Mouse (Mus musculus): ENCODE measurements around the gene Hic1. TPM values are rescaled to one million over a fixed set of nuclear protein-coding genes. Genes with fewer than 3 reads are reported as not detected.

The Hic1 gene
- polyA plus RNA-seq, 1 experiment from 2014 or later = 1.3 TPM

DNA sequence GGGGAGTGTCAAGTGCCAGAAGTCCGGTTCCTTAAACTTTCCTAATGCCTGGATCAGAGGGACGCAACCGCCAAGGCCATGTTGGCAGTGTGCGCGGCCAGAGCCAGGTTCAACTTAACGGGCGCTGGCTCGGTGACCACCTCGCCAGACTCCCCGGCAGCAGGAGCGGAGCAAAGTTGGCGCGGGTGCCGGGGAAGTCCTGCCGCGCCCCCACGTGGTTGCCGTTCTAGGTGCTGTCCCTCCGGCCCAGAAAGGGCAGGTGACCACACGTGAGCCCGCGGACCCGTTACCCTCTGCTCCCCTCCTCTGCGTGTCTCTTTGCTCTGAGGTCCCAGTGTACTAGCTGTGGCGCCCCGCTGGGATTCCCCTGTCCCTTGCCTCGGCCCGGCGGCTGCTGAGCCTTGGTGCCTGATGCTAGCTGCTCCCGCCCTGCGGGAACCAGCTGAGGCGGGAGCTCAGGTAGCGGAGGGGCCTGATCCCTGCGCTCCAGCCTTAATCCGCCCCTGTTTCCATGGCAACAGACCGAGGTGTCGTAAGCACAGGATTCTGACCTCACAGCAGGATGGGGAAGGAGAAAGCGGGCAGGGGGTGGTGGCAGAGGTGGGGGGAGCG, 25.6 kb upstream of the Hic1 start:
- H3K4me3 ChIP-seq (ENCODE audit: low read depth, low read length) = peak overlapping the region; percentile 44
- peak; percentile 73 for DNase-seq (ENCODE audit: low spot score)
- under 1% methylated on average over 30 of the region's 39 CpGs for WGBS
- H3K27me3 ChIP-seq (replicated peaks; ENCODE audit: control insufficient read depth, insufficient read depth, low read length) = peaks cover 59% of the 10 kb centered on the region
- H3K4me1 ChIP-seq (ENCODE audit: control insufficient read depth, insufficient read depth, low read length) = peaks cover 22% of the 10 kb centered on the region
- H3K9ac ChIP-seq (ENCODE audit: low read length) = peak overlapping the region; percentile 59
- no peak for ATAC-seq
- H3K4me2 ChIP-seq (ENCODE audit: low read length) = peak overlapping the region; percentile 67
- no peaks in the 10 kb centered on the region for H3K9me3 ChIP-seq (replicated peaks; ENCODE audit: control insufficient read depth, low read length)
- no peaks in the 10 kb centered on the region for H3K36me3 ChIP-seq (ENCODE audit: control insufficient read depth, insufficient read depth, low read length)
- peak overlapping the region; percentile 9; the same call in 1 of the 2 replicates for H3K27ac ChIP-seq (ENCODE audit: low read depth, low read length)

GRCm38 (mm10) chr11:75194121-75194849, 25.0 kb upstream of the Hic1 start:
- 0% methylated on average over 52 of the region's 52 CpGs for WGBS
- Histone ChIP-seq H3K36me3 (ENCODE audit: control insufficient read depth, insufficient read depth, low read length) (no peaks in the 10 kb centered on the region), H3K9ac (ENCODE audit: low read length) (peak overlapping the region; percentile 59), H3K27ac (ENCODE audit: low read depth, low read length) (0 out of 2 replicates have a peak overlapping the region, but pooled peaks have one; percentile 14), H3K9me3 (replicated peaks; ENCODE audit: control insufficient read depth, low read length) (no peaks in the 10 kb centered on the region), H3K4me2 (ENCODE audit: low read length) (peak overlapping the region; percentile 67), H3K27me3 (replicated peaks; ENCODE audit: control insufficient read depth, insufficient read depth, low read length) (peaks cover 59% of the 10 kb centered on the region), H3K4me1 (ENCODE audit: control insufficient read depth, insufficient read depth, low read length) (peaks cover 26% of the 10 kb centered on the region), H3K4me3 (ENCODE audit: low read depth, low read length) (peak overlapping the region; percentile 44)
- no peak for DNase-seq (ENCODE audit: low spot score)
- no peak for ATAC-seq

DNA sequence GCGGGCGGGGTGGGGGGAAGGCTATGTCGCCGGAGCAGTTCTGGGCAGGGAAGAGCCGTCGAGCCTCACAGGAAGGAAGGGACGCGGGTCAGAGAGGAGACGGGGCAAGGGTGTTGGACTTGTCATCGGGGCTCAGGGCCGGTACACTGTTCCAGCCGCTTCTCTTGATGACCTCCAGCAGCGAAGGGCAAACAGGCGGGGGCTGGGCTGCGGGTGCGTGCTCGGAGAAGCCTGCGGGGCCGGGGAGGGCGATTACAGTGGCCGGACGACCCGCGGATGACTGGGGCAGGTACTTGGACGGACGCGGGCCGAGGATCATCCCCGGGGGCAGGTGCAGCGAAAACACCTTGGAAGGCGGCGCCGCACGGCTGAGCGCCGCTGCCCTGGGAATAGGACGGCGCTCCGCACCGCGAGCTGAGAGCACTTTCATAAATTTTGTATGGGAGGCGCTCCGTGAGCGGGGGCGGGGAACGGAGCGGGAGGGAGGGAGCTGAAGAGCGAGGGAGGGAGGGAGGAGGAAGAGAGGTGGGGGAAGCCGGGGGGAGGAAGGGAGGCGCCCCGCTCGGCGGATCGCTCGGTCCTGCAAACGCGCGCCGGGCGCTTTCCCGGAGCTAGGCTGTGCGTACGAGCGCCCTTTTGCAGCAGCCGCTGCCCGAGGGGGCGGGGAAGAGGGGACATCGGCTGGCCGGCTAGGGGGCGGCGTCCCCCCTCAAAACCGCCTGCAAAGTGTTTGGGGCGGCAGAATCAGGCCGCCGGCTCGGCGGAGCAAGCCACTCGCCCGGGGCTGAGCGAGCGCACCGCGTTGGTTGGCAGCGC, 24.1 kb upstream of the Hic1 start, which contains the start of gene Rtn4rl1:
Gene Rtn4rl1 (plus strand): TSS at position 528 of the 816 bp plus-strand sequence.
- Histone ChIP-seq H3K4me3 (ENCODE audit: low read depth, low read length) (peak within 1 kb of the TSS; percentile 44), H3K27me3 (replicated peaks; ENCODE audit: control insufficient read depth, insufficient read depth, low read length) (peaks cover 59% of the 10 kb centered on the region), H3K27ac (ENCODE audit: low read depth, low read length) (0 out of 2 replicates have a peak within 1 kb of the TSS, but pooled peaks have one; percentile 14), H3K9ac (ENCODE audit: low read length) (peak within 1 kb of the TSS; percentile 59), H3K4me1 (ENCODE audit: control insufficient read depth, insufficient read depth, low read length) (peaks cover 26% of the 10 kb centered on the region), H3K4me2 (ENCODE audit: low read length) (peak within 1 kb of the TSS; percentile 67), H3K9me3 (replicated peaks; ENCODE audit: control insufficient read depth, low read length) (no peaks in the 10 kb centered on the region), H3K36me3 (ENCODE audit: control insufficient read depth, insufficient read depth, low read length) (no peaks in the 10 kb centered on the region)
- DNase-seq (ENCODE audit: low spot score) (peak; percentile 59), ATAC-seq (no peak)
- under 1% methylated on average over 70 of the region's 84 CpGs for WGBS

GRCm38 (mm10) chr11:75192336-75193214, 23.3 kb upstream of the Hic1 start:
- Histone ChIP-seq H3K4me2 (ENCODE audit: low read length) (peak overlapping the region; percentile 67), H3K9me3 (replicated peaks; ENCODE audit: control insufficient read depth, low read length) (no peaks in the 10 kb centered on the region), H3K4me1 (ENCODE audit: control insufficient read depth, insufficient read depth, low read length) (peaks cover 26% of the 10 kb centered on the region), H3K27me3 (replicated peaks; ENCODE audit: control insufficient read depth, insufficient read depth, low read length) (peaks cover 59% of the 10 kb centered on the region), H3K27ac (ENCODE audit: low read depth, low read length) (no peak overlapping the region), H3K9ac (ENCODE audit: low read length) (peak overlapping the region; percentile 59; the same call in 1 of the 2 replicates), H3K36me3 (ENCODE audit: control insufficient read depth, insufficient read depth, low read length) (no peaks in the 10 kb centered on the region), H3K4me3 (ENCODE audit: low read depth, low read length) (peak overlapping the region; percentile 44)
- WGBS = 23% methylated on average over 13 of the region's 13 CpGs
- peak; percentile 78 for DNase-seq (ENCODE audit: low spot score)
- peak; percentile 32 for ATAC-seq

- H3K9me3 ChIP-seq (replicated peaks; ENCODE audit: control insufficient read depth, low read length) = no peaks in the 10 kb centered on the region
- H3K36me3 ChIP-seq (ENCODE audit: control insufficient read depth, insufficient read depth, low read length) = no peaks in the 10 kb centered on the region
- WGBS = 48% methylated on average over 6 of the region's 6 CpGs
- H3K4me1 ChIP-seq (ENCODE audit: control insufficient read depth, insufficient read depth, low read length) = peaks cover 26% of the 10 kb centered on the region
- H3K27me3 ChIP-seq (replicated peaks; ENCODE audit: control insufficient read depth, insufficient read depth, low read length) = peaks cover 55% of the 10 kb centered on the region
- no peak overlapping the region for H3K4me3 ChIP-seq (ENCODE audit: low read depth, low read length)
- DNase-seq (ENCODE audit: low spot score) (no peak), ATAC-seq (no peak)
- H3K9ac ChIP-seq (ENCODE audit: low read length) = no peak overlapping the region
- no peak overlapping the region for H3K27ac ChIP-seq (ENCODE audit: low read depth, low read length)
- no peak overlapping the region for H3K4me2 ChIP-seq (ENCODE audit: low read length)
Observed at GRCm38 (mm10) chr11:75191841-75192240, 22.5 kb upstream of the Hic1 start.

DNA sequence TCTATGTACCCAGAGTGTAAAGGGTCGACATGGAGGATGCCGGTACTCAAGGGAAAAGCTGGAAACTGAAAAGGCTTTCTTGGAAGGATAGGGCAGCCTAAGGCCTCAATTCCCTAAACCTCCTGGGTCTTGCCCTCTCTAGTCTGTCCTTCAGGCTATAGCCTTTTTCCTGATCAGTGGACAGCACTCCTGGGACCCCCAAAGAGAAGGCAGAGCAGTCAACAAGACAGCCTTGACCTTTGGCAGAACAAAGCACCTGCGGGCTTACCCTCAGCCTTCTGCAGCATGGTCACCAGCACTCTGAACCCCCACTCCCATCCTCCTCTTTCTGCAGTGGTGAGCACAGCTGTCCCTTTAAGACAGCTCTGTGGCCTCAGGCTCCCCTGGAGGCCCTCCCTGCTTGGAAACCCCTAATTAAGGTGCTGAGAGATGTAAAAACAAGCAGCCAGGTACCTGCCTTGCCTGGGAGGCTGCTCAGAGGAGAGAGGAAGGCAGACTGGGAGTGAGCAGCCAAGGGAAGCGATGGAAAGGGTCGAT, 21.7 kb upstream of the Hic1 start, which contains the start of gene Dph1:
Gene Dph1 (minus strand): TSS at position 337 of the 537 bp plus-strand sequence.
- 51% methylated on average over 5 of the region's 5 CpGs for WGBS
- Histone ChIP-seq H3K36me3 (ENCODE audit: control insufficient read depth, insufficient read depth, low read length) (no peaks in the 10 kb centered on the region), H3K9ac (ENCODE audit: low read length) (peak within 1 kb of the TSS; percentile 68), H3K27ac (ENCODE audit: low read depth, low read length) (no peak within 1 kb of the TSS), H3K4me1 (ENCODE audit: control insufficient read depth, insufficient read depth, low read length) (peaks cover 26% of the 10 kb centered on the region), H3K4me3 (ENCODE audit: low read depth, low read length) (peak within 1 kb of the TSS; percentile 81), H3K4me2 (ENCODE audit: low read length) (peak within 1 kb of the TSS; percentile 88), H3K27me3 (replicated peaks; ENCODE audit: control insufficient read depth, insufficient read depth, low read length) (peaks cover 47% of the 10 kb centered on the region), H3K9me3 (replicated peaks; ENCODE audit: control insufficient read depth, low read length) (no peaks in the 10 kb centered on the region)
- ATAC-seq (no peak), DNase-seq (ENCODE audit: low spot score) (no peak)

GRCm38 (mm10) chr11:75190371-75190724, 21.0 kb upstream of the Hic1 start:
- H3K27me3 ChIP-seq (replicated peaks; ENCODE audit: control insufficient read depth, insufficient read depth, low read length) = peaks cover 40% of the 10 kb centered on the region
- H3K27ac ChIP-seq (ENCODE audit: low read depth, low read length) = no peak overlapping the region
- peak overlapping the region; percentile 88 for H3K4me2 ChIP-seq (ENCODE audit: low read length)
- H3K36me3 ChIP-seq (ENCODE audit: control insufficient read depth, insufficient read depth, low read length) = peaks cover 3% of the 10 kb centered on the region; the same call in 1 of the 2 replicates
- WGBS = under 1% methylated on average over 24 of the region's 24 CpGs
- H3K9ac ChIP-seq (ENCODE audit: low read length) = peak overlapping the region; percentile 68
- H3K4me3 ChIP-seq (ENCODE audit: low read depth, low read length) = peak overlapping the region; percentile 81
- peak; percentile 88 for ATAC-seq
- peaks cover 26% of the 10 kb centered on the region for H3K4me1 ChIP-seq (ENCODE audit: control insufficient read depth, insufficient read depth, low read length)
- DNase-seq (ENCODE audit: low spot score) = peak; percentile 94
- H3K9me3 ChIP-seq (replicated peaks; ENCODE audit: control insufficient read depth, low read length) = no peaks in the 10 kb centered on the region
